Mouse (Mus musculus): ENCODE data around the gene Gm36864. TPM values are rescaled to one million over a fixed set of nuclear protein-coding genes. Genes with fewer than 3 reads are reported as not detected.

The Gm36864 gene
- polyA plus RNA-seq, 1 experiment from 2014 or later = not detected

- Histone ChIP-seq H3K4me2 (replicated peaks) (no peak overlapping the region), H3K27ac (no peak overlapping the region), H3K27me3 (0 out of 2 replicates have a peak, but pooled peaks cover 3% of the 10 kb centered on the region), H3K4me1 (no peaks in the 10 kb centered on the region), H3K36me3 (no peaks in the 10 kb centered on the region), H3K4me3 (no peak overlapping the region), H3K9me3 (no peaks in the 10 kb centered on the region), H3K9ac (no peak overlapping the region)
- ATAC-seq (ENCODE audit: insufficient number of reproducible peaks, insufficient read depth, low FRiP score, low TSS enrichment) = no peak
- 82% methylated on average over 7 of the region's 7 CpGs for WGBS
Measured at GRCm38 (mm10) chr7:44281586-44281985, 45.6 kb downstream of the Gm36864 start.

GRCm38 (mm10) chr7:44287760-44288159 lies 51.8 kb downstream of the Gm36864 start:
- no peak for ATAC-seq (ENCODE audit: insufficient number of reproducible peaks, insufficient read depth, low FRiP score, low TSS enrichment)
- WGBS = 73% methylated on average over 7 of the region's 7 CpGs

GRCm38 (mm10) chr7:44290986-44291385 lies 55.0 kb downstream of the Gm36864 start:
- Histone ChIP-seq H3K4me1 (no peaks in the 10 kb centered on the region), H3K27me3 (no peaks in the 10 kb centered on the region), H3K36me3 (no peaks in the 10 kb centered on the region), H3K4me2 (replicated peaks) (no peak overlapping the region), H3K9me3 (0 out of 2 replicates have a peak, but pooled peaks cover 4% of the 10 kb centered on the region), H3K4me3 (no peak overlapping the region), H3K27ac (no peak overlapping the region), H3K9ac (no peak overlapping the region)
- WGBS = 78% methylated on average over 4 of the region's 4 CpGs
- ATAC-seq (ENCODE audit: insufficient number of reproducible peaks, insufficient read depth, low FRiP score, low TSS enrichment) = no peak

More at GRCm38 (mm10) chr7:44287760-44288159, 51.8 kb downstream of the Gm36864 start:
- H3K4me2 ChIP-seq (replicated peaks) = no peak overlapping the region
- no peak overlapping the region for H3K9ac ChIP-seq
- H3K27me3 ChIP-seq = no peaks in the 10 kb centered on the region
- H3K4me1 ChIP-seq = no peaks in the 10 kb centered on the region
- 0 out of 2 replicates have a peak, but pooled peaks cover 4% of the 10 kb centered on the region for H3K9me3 ChIP-seq
- no peaks in the 10 kb centered on the region for H3K36me3 ChIP-seq
- H3K27ac ChIP-seq = no peak overlapping the region
- no peak overlapping the region for H3K4me3 ChIP-seq

- no peak for ATAC-seq (ENCODE audit: insufficient number of reproducible peaks, insufficient read depth, low FRiP score, low TSS enrichment)
- Histone ChIP-seq H3K27ac (no peak overlapping the region), H3K4me1 (no peaks in the 10 kb centered on the region)
Measured at GRCm38 (mm10) chr7:44291418-44291817, 55.4 kb downstream of the Gm36864 start.

More at GRCm38 (mm10) chr7:44291418-44291817, 55.4 kb downstream of the Gm36864 start:
- Histone ChIP-seq H3K4me2 (replicated peaks) (no peak overlapping the region), H3K9me3 (0 out of 2 replicates have a peak, but pooled peaks cover 4% of the 10 kb centered on the region), H3K4me3 (no peak overlapping the region), H3K27me3 (no peaks in the 10 kb centered on the region), H3K9ac (no peak overlapping the region), H3K36me3 (no peaks in the 10 kb centered on the region)
- 54% methylated on average over 4 of the region's 4 CpGs for WGBS

Other genes starting within 250 kb of the Gm36864 start
- not detected in 2 replicates for gene Klk1b11, start 240.3 kb upstream of the Gm36864 start, polyA plus RNA-seq (2016; fragmentation: Nextera tagmentation; extraction: Ambion mirVana)
- gene Klk1b26, start 224.0 kb upstream of the Gm36864 start, polyA plus RNA-seq (2016; fragmentation: Nextera tagmentation; extraction: Ambion mirVana) = not detected in 2 replicates
- gene Klk1b27, start 183.9 kb upstream of the Gm36864 start, polyA plus RNA-seq (2016; fragmentation: Nextera tagmentation; extraction: Ambion mirVana) = not detected in 2 replicates
- gene Klk1b21, start 133.8 kb upstream of the Gm36864 start, polyA plus RNA-seq (2016; fragmentation: Nextera tagmentation; extraction: Ambion mirVana) = not detected in 2 replicates
- not detected in 2 replicates for gene Klk1b22, start 123.5 kb upstream of the Gm36864 start, polyA plus RNA-seq (2016; fragmentation: Nextera tagmentation; extraction: Ambion mirVana)
- not detected in 2 replicates for gene Klk1b16, start 99.4 kb upstream of the Gm36864 start, polyA plus RNA-seq (2016; fragmentation: Nextera tagmentation; extraction: Ambion mirVana)
- gene Klk1b24, start 47.9 kb upstream of the Gm36864 start, polyA plus RNA-seq (2016; fragmentation: Nextera tagmentation; extraction: Ambion mirVana) = not detected in 2 replicates
- gene Klk1b3, start 38.0 kb upstream of the Gm36864 start, polyA plus RNA-seq (2016; fragmentation: Nextera tagmentation; extraction: Ambion mirVana) = not detected in 2 replicates
- not detected in 2 replicates for gene Klk1b4, start 28.7 kb upstream of the Gm36864 start, polyA plus RNA-seq (2016; fragmentation: Nextera tagmentation; extraction: Ambion mirVana)
- gene Klk1b5, start 20.2 kb upstream of the Gm36864 start, polyA plus RNA-seq (2016; fragmentation: Nextera tagmentation; extraction: Ambion mirVana) = not detected in 2 replicates
- not detected in 2 replicates for gene Klk1, start 10.8 kb upstream of the Gm36864 start, polyA plus RNA-seq (2016; fragmentation: Nextera tagmentation; extraction: Ambion mirVana)
- 0.58 and 0.84 TPM in 2 replicates for gene 1700028J19Rik, start 10.5 kb downstream of the Gm36864 start, polyA plus RNA-seq (2016; fragmentation: Nextera tagmentation; extraction: Ambion mirVana)
- gene 2410002F23Rik, start 10.5 kb downstream of the Gm36864 start, polyA plus RNA-seq (2016; fragmentation: Nextera tagmentation; extraction: Ambion mirVana) = 208 and 212 TPM in 2 replicates
- 0.10 TPM in 1 of 2 replicates, not detected in the other for gene Acp4, start 21.2 kb downstream of the Gm36864 start, polyA plus RNA-seq (2016; fragmentation: Nextera tagmentation; extraction: Ambion mirVana)
- not detected in 2 replicates for gene Gm15517, start 25.3 kb downstream of the Gm36864 start, polyA plus RNA-seq (2016; fragmentation: Nextera tagmentation; extraction: Ambion mirVana)
- gene Clec11a, start 70.7 kb downstream of the Gm36864 start, polyA plus RNA-seq (2016; fragmentation: Nextera tagmentation; extraction: Ambion mirVana) = 1.9 and 2.3 TPM in 2 replicates
- gene Shank1, start 74.1 kb downstream of the Gm36864 start, polyA plus RNA-seq (2016; fragmentation: Nextera tagmentation; extraction: Ambion mirVana) = 2.4 and 3.8 TPM in 2 replicates
- 2.9 and 3.3 TPM in 2 replicates for gene Syt3, start 147.9 kb downstream of the Gm36864 start, polyA plus RNA-seq (2016; fragmentation: Nextera tagmentation; extraction: Ambion mirVana)
- gene 1700008O03Rik, start 149.6 kb downstream of the Gm36864 start, polyA plus RNA-seq (2016; fragmentation: Nextera tagmentation; extraction: Ambion mirVana) = 0.86 and 1.1 TPM in 2 replicates
- gene Lrrc4b, start 192.8 kb downstream of the Gm36864 start, polyA plus RNA-seq (2016; fragmentation: Nextera tagmentation; extraction: Ambion mirVana) = 2.3 and 2.6 TPM in 2 replicates
- gene Aspdh, start 229.2 kb downstream of the Gm36864 start, polyA plus RNA-seq (2016; fragmentation: Nextera tagmentation; extraction: Ambion mirVana) = 0.42 and 0.71 TPM in 2 replicates
- 80.4 and 85.6 TPM in 2 replicates for gene Josd2, start 231.8 kb downstream of the Gm36864 start, polyA plus RNA-seq (2016; fragmentation: Nextera tagmentation; extraction: Ambion mirVana)